Mouse (Mus musculus) layer of hippocampus, adult 8-10 months (tissue): ENCODE results near the gene Cox14. TPM values are rescaled to one million over a fixed set of nuclear protein-coding genes. Genes with fewer than 3 reads are reported as not detected.

ENCODE experiments used
- DNase-seq, 2 experiments: peaks; one replicate each; pipeline ENCODE4 v3.0.0; 2022; ENCODE audit warnings: low spot score in 2 of 2
- total RNA-seq, 4 experiments: library from RNA; stranded (reverse); gene quantifications; 2 replicates each; pipeline ENCODE4 v1.2.4; 2022

The Cox14 gene
- total RNA-seq, 4 experiments from 2014 or later: 103 to 125 (median 111) TPM

- peak in 1 of 2 experiments; percentile 15 for DNase-seq
Observed at GRCm38 (mm10) chr15:99708176-99708575, 17.2 kb upstream of the Cox14 start.

GRCm38 (mm10) chr15:99710221-99711190 is 14.9 kb upstream of the Cox14 start:
- no peak for DNase-seq

- DNase-seq: no peak
Observed at GRCm38 (mm10) chr15:99711491-99711890, 13.9 kb upstream of the Cox14 start.

- DNase-seq: no peak
Observed at GRCm38 (mm10) chr15:99712666-99713559, 12.5 kb upstream of the Cox14 start.

GRCm38 (mm10) chr15:99713569-99713968 is 11.8 kb upstream of the Cox14 start:
- no peak for DNase-seq

GRCm38 (mm10) chr15:99714206-99714605 is 11.2 kb upstream of the Cox14 start:
- DNase-seq: no peak

GRCm38 (mm10) chr15:99714858-99715257 is 10.6 kb upstream of the Cox14 start:
- peak; percentile 82 to 88 for DNase-seq

GRCm38 (mm10) chr15:99715361-99715865 is 10.0 kb upstream of the Cox14 start:
- DNase-seq: peak; percentile 87 to 89

GRCm38 (mm10) chr15:99715982-99716746 is 9.3 kb upstream of the Cox14 start:
- peak in 1 of 2 experiments; percentile 41 for DNase-seq

- DNase-seq: peak in 1 of 2 experiments; percentile 51
Observed at GRCm38 (mm10) chr15:99716814-99717213, 8.6 kb upstream of the Cox14 start.

GRCm38 (mm10) chr15:99717386-99718334 is 7.8 kb upstream of the Cox14 start, which contains the start of gene Gpd1:
Gene Gpd1, plus strand, starts transcription at chr15:99717515.
- DNase-seq: peak; percentile 73 to 77

- no peak for DNase-seq
Observed at GRCm38 (mm10) chr15:99718461-99719021, 6.9 kb upstream of the Cox14 start.

GRCm38 (mm10) chr15:99719865-99720264 is 5.6 kb upstream of the Cox14 start:
- no peak for DNase-seq

GRCm38 (mm10) chr15:99721921-99722743 is 3.3 kb upstream of the Cox14 start:
- no peak for DNase-seq

GRCm38 (mm10) chr15:99723120-99723514 is 2.3 kb upstream of the Cox14 start:
- no peak for DNase-seq

GRCm38 (mm10) chr15:99723515-99724291 is 1.7 kb upstream of the Cox14 start:
- peak; percentile 64 to 70 for DNase-seq

GRCm38 (mm10) chr15:99724292-99725021 is 961 bp upstream of the Cox14 start:
- peak; percentile 69 to 75 for DNase-seq
